Mouse (Mus musculus) right cerebral cortex, postnatal 10 days (tissue): ENCODE measurements around the gene Ankzf1.

Experiments used
- DNase-seq, 2 experiments: peaks; one replicate each; pipeline ENCODE4 v3.0.0; 2021; ENCODE audit warnings: low spot score in 2 of 2

The Ankzf1 gene

GRCm38 (mm10) chr1:75191622-75192402 lies at the start of gene Ankzf1, which contains the start of gene Atg9a:
Ankzf1 (plus strand) TSS chr1:75192151.
Atg9a (minus strand) TSS chr1:75192196.
- peak; percentile 97 to 99 for DNase-seq

GRCm38 (mm10) chr1:75142301-75143261 lies 49.4 kb upstream of the Ankzf1 start, which contains the start of the genes Cnppd1 and Retreg2:
Cnppd1 (minus strand) TSS chr1:75142711.
Retreg2 (plus strand) TSS chr1:75142778.
- DNase-seq: peak; percentile 97 to 98

DNA sequence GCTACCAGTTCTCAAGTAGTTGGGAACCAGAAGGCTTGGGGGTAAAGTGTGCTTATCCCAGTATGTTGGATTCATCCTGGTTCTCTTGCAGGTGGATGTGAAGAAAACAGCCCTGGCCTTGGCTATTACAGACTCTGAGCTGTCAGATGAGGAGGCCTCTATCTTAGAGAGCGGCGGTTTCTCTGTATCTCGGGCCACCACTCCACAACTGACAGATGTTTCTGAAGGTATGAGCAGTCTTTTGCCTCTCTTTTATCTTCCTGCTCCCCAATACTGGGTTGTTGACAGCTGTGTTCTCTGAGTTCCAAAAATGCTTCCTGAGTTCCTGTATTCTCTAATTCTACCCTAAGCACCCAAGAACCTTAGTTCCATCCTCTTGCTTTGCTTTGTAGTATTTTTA lies 46.4 kb upstream of the Ankzf1 start:
- no peak for DNase-seq

DNA sequence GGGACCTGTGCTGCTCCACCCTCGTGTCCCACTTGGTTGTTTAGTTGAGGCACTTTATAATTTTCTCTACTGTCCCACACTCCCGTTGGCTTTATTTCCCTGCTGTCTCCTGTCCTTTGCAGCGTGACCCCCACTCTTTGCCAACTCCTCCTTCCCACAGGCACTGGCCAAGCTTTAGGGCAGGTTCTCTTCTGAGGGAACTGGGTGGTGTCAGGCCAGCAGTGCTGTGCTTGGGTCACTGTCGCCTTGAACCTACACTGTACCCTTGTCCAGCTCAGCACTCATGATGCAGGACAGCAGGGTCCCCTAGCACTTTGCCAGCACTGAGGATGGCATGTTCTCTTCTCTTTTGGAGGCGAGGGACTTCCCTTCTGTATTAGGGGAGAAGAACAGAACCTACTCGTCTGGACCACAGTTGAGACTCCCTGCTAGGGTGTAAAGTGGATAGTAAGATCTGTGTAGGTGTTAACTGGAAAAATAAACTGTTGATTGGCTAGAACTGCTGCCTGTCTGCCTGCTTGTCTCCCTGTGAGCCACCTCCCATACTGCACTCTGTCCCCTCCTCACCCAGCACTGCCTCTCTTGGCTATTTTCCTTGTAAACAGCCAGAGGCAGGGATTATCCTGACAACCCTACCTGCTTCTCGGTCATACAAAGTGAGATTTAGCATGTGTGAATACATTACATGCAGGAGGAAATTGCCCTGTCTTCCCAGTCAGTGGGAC lies 44.4 kb upstream of the Ankzf1 start:
- DNase-seq: no peak

DNA sequence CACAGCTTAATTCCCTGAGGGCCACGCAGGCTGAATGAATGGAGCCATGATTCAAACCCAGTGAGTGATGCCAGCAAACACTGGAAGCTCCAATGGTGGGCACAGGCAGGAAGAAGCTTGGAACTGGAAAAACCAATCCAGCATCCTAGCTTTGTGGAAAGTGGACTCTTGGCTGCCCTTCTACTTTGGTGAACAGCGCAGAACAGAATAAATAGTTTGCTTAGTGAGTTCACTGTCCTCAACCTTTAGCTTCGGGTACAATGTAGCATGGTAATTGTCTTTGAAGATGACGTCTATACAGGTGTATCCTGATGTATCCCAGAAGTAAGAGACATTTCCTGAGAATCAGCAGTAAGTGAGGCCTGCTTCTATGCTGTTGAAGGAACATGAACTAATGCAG lies 43.2 kb upstream of the Ankzf1 start:
- DNase-seq: peak in 1 of 2 experiments; percentile 10

GRCm38 (mm10) chr1:75155837-75156236 lies 36.1 kb upstream of the Ankzf1 start:
- DNase-seq: no peak

- no peak for DNase-seq
Measured at GRCm38 (mm10) chr1:75158990-75159389, 33.0 kb upstream of the Ankzf1 start.

DNA sequence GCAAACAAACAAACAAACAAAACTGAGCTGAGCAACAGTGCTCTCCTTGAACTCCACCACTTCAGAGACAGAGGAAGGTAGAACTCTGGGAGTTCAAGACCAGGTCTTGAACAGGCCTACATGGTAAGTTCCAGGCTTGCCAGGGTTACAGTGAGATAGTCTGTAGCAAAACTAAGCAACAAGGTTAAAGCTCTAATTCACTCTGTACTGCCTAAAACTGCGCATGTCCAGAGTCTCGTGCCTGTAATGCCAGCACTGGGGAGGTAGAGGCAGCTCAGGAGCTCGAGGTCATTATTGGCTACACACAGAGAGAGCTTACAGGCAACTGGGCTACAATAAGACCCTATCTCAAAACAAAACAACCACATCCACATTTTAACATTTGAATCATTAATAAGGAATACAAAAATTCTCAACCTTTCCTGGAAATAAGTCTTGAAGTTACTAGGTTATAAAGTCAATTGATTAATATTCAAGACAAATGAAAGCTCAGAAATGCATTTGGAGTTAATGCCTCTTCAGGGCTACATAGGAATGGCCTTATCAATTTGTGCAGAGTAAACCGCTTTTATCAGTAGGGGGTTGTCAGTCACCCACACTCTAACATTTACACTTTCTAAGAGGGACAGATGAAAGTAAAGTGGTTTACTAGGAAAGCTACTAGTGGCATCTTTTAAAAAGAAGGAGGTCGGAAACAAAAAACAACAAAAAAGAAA lies 32.3 kb upstream of the Ankzf1 start:
- no peak for DNase-seq

DNA sequence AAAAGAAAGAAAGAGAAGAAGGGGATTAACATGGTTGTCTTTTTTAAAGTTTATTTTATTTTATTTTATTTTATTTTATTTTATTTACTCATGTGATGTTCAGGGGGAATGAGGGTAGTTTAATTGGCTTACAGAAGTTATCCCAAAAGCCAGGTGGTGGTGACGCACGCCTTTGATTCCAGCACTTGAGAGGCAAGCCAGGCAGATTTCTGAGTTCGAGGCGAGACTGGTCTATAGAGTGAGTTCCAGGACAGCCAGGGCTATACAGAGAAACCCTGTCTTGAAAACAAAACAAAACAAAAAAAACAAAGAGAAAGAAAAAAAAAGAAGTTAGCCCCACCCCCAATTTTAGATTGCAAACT lies 31.7 kb upstream of the Ankzf1 start:
- no peak for DNase-seq

DNA sequence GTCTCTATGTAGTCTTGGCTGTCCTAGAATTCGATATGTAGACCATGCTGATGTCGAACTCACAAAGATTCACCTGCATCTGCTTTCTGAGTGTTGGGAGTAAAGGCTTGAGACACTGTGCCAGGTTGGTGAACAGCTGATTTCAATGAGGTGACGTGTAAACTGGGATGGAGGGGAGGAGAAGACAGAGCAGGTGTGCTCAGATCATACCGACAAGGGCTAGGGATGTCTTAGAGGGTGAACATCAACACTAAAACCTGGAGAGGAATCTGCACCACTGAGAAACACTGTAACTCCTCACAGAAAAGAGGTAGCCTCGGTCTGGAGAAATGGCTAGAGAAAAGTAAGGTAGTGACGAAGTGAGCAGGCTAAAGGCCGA lies 23.9 kb upstream of the Ankzf1 start:
- peak in 1 of 2 experiments; percentile 27 for DNase-seq

GRCm38 (mm10) chr1:75168472-75169464 lies 23.2 kb upstream of the Ankzf1 start, which contains the start of gene Zfand2b:
Zfand2b (plus strand) TSS chr1:75168646.
- peak; percentile 97 for DNase-seq

- DNase-seq: peak; percentile 80 to 83
Measured at GRCm38 (mm10) chr1:75179334-75180104, 12.4 kb upstream of the Ankzf1 start.

DNA sequence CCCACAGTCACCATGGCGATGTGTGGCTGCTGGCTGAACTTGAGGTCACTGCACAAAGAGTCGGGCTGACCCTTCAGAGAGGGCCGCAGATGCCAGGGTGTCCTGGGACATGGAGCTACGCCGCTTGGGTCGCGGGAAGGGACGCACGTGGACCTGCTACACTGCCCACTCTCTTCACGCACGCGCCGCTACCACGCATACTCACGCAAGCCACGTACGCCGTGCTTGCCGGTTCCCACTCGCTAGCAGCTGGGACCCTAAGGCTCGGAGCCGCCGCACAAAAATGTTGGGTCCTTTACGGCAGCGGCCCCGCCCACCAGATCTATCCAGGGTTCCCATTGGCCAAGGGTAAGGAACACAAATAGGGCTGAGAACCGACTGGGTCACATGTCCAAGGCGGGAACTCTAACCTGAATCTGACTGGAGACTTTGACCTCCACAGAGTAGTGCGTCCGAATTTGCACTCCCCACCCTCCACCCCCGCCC lies 11.8 kb upstream of the Ankzf1 start, which contains the start of gene Abcb6:
Gene Abcb6, minus strand, starts transcription at position 288 of the 486 bp plus-strand sequence.
- DNase-seq: peak; percentile 96 to 98

- no peak for DNase-seq
Measured at GRCm38 (mm10) chr1:75180741-75181140, 11.2 kb upstream of the Ankzf1 start.

- no peak for DNase-seq
Measured at GRCm38 (mm10) chr1:75181377-75181870, 10.5 kb upstream of the Ankzf1 start.

DNA sequence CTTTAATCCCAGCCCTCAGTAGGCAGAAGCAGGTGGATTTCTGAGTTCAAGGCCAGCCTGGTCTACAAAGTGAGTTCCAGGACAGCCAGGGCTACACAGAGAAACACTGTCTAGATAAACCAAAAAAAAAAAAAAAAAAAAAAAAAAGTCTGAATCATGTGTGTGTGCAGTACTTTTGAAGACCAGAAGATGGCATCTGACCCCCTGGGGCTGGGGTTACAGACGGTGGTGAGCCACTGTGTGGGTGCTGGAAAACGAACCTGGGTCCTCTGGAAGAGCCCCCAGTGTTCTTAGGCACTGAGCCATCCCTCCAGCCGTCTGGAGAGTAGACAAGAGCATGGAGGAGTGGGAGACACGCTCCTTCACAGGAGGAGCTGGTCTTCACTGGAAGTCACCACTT lies 9.8 kb upstream of the Ankzf1 start:
- DNase-seq: no peak

DNA sequence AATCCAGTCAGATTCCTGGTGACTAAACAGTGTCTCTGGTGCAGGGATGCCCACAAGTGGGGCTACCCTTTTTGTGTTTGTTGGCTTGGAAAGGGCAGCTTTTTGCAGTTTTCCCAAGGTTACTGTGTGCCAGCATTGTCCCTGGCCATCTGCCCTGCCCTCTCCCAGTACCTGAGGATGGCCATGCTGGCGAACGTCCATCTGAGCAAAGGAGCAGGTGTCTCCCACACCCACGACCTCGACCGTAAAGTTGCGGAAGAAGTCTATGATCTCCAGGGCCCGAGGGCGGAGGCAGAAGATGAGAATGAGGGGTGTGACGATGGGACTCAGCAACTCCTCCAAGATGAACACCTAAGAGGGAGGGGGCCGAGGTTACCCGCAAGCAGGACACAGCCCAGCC lies 6.5 kb upstream of the Ankzf1 start:
- no peak for DNase-seq

GRCm38 (mm10) chr1:75187126-75187525 lies 4.8 kb upstream of the Ankzf1 start:
- no peak for DNase-seq
